Mouse (Mus musculus): ENCODE data around the gene Gm5269.

Gene Gm5269

DNA sequence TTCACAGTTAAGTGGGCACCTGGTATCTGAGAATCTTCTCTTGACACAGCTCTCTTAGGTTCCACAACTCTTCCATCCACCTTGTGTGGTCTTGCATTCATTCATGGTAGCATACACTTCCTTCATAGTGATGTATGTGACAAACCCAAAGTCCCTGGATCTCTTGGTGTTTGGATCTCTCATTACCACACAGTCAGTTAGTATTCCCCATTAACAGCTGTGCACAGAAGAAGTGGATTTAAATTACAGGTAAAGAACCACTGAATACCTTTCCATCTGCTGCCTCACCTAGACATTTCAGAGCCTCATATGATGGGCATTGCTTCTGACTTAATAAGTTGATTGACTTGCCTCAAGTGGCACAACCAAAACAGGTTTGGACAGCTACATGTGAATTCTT, at the start of gene Gm5269:
TSS of gene Gm5269 (minus strand) at position 101 of the 400 bp plus-strand sequence.
- DNase-seq (ENCODE audit: extremely low read depth, insufficient read length, low spot score), result no peak

- no peak for DNase-seq (ENCODE audit: extremely low read depth, insufficient read length, low spot score)
Observed at GRCm38 (mm10) chr1:45931127-45931526, 41.1 kb upstream of the Gm5269 start.

DNA sequence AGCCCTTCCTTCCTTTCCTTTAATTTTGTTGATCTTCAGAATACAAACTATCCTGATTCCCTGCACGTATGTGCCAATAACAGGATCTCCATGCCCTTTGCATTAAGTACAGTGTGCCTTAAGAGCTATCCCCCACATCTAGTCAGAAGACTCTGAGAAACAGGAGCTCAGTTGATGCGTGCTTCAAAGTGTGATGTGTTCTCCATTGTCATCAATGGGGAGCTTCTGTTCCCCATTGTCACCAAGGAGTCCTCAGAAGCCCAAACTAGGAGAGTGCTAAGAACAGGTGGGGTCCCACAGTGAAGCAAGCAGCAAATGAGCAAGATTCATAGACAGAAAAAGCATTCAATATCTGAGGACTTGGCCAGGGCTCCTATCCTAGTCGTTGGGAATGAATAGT, 36.8 kb upstream of the Gm5269 start:
- DNase-seq (ENCODE audit: extremely low read depth, insufficient read length, low spot score), result no peak

GRCm38 (mm10) chr1:45926393-45926763, 36.3 kb upstream of the Gm5269 start, which contains the start of gene Slc40a1:
TSS of gene Slc40a1 (minus strand) at chr1:45926523.
- no peak for DNase-seq (ENCODE audit: extremely low read depth, insufficient read length, low spot score)

DNA sequence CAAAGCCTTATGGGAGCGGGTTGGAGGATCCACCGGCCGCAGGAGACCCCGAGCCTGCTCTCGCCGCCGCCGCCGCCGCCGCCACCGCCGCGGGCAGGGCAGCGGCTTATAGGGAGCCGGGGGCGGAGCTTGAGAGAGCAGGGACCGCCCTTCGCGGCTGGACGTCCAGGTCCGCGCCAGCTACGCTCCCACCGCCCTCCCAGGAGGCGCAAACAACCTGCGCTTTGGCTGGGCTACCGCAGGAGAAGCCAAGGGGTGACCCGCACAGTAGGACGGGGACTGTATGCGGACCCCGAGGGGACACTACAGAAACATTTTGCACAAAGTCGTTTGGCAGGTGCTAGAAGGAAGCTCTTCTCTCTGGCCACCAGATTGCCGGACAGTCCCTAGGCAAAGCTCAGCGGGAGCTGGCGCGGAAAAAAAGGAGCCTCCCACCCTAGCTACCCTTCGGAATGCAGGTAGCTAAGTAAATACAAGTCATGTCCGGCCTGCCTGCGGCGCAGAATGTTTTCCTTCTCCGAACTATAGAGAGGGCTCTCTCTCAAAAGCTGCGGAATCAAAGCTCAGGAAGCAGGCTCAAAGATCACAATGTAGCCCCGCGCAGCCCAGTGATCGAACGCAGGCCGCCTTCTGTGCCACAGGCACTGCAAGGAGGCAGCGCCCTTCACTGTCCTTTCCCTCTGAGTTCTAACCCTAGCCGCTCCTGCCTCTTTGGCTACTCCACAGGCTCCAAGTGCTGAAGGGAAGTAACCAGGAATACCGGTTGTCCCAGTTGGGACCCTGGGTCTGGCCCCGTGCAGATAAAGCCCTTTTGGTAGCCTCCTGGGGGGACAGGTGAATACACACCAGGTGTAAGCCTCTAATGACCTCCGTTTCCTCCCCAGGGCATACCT, 35.7 kb upstream of the Gm5269 start:
- peak; percentile 27 for DNase-seq (ENCODE audit: extremely low read depth, insufficient read length, low spot score)

- no peak for DNase-seq (ENCODE audit: extremely low read depth, insufficient read length, low spot score)
Observed at GRCm38 (mm10) chr1:45925131-45925499, 35.0 kb upstream of the Gm5269 start.

- DNase-seq (ENCODE audit: extremely low read depth, insufficient read length, low spot score), result no peak
Observed at GRCm38 (mm10) chr1:45924516-45924915, 34.4 kb upstream of the Gm5269 start.

- no peak for DNase-seq (ENCODE audit: extremely low read depth, insufficient read length, low spot score)
Observed at GRCm38 (mm10) chr1:45923306-45923705, 33.2 kb upstream of the Gm5269 start.

DNA sequence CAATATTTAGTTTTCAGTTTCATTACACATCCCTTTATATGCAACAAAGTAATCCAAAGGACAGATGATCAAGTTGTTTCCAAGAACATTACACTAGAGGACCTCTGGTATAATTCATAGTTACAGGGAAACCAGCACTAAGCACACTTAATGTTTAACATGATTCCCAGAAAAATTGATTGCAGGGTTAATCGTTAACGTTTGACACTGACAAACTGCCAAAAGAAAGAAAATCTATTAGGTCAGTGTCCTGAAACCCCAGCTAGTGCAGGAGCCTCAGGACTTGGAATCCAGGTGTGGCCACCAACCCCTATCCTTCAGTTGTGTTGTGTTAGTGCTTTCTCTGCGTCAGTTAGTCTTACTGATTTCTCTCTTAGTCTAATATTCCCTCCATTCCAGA, 30.6 kb upstream of the Gm5269 start:
- DNase-seq (ENCODE audit: extremely low read depth, insufficient read length, low spot score), result no peak

GRCm38 (mm10) chr1:45919752-45920151, 29.7 kb upstream of the Gm5269 start:
- DNase-seq (ENCODE audit: extremely low read depth, insufficient read length, low spot score), result no peak

DNA sequence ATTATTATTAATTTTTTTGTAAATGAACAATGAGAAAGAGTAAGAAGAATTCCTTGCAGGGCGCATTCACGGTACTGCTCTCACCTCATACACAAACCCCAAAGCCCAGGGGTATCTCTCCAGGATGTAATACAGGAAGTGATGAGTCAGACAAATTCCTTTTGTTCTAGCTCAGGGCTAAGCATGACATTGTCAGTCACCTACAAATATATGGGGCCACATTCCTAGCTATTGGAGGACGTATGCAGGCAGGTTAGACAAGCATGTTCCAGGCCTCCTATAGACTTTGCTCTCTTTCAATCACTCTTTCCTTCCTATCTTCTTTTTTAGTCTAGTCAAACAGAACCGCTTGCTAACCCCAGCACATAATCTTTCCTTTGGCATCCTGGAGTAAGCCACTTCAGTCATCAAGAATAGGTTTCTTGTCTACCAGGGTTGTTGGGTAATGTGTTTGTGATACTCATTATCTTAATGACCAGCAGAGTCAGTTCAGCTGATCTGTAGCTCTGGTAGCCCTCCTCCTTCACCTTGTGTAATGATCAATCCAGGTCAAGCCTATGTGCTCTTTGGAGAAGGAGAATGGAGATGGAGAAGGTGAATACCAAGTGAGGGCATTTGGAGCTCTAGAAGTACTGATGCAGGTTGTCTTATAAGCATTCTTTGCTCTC, 27.2 kb upstream of the Gm5269 start:
- no peak for DNase-seq (ENCODE audit: extremely low read depth, insufficient read length, low spot score)

- no peak for DNase-seq (ENCODE audit: extremely low read depth, insufficient read length, low spot score)
Observed at GRCm38 (mm10) chr1:45916174-45916573, 26.1 kb upstream of the Gm5269 start.

DNA sequence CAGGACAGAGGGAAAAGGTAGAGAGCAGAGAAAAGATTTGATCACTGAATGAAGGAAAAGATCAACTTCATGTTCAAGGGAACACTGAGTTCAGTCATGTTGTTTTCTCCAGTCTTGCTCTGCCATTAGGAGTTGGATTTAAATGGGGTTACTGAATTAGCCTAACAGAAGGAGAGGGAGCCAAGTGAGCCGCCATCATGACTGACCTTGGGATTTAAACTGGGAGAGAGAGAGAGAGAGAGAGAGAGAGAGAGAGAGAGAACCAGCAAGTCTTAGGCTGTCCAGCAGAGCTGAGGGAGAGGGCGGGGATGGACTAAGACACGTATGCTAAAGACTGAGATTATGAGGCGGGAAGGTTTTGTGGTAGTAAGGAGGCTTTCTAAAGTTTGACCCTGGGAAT, 24.2 kb upstream of the Gm5269 start:
- DNase-seq (ENCODE audit: extremely low read depth, insufficient read length, low spot score), result no peak

DNA sequence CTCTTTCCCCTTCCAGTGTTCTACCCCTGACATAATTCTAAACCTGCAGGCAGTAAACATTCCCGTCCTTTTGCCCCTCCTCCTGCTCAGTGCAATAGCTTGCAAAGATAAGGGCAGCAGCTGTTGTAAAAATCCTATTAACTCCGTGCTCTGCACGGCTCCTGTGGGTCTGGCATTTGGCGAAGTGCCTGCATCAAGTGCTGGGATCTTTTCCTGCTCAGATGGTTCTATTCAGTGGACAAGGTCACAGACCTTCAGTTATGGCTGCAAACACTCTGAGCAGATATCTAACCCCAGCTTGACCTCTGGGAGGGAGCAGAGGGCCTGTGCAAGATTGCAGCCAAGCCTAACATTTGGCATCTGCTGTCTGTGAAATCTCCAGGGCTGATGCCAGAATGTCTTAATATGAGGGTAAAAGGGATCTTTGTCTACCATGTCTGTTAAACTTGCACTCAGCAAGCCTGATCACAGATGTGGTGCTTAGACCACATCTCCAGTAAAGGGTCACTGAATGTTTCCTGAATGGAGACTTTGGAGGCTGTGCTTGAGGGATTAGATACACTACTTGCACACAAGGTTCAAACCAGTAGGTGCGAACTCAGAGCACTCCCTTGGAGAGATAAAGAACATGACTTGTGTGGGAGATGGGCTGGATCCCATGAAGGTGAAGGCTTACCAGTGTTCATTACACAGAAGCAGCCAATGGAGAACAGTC, 15.2 kb upstream of the Gm5269 start:
- no peak for DNase-seq (ENCODE audit: extremely low read depth, insufficient read length, low spot score)

- DNase-seq (ENCODE audit: extremely low read depth, insufficient read length, low spot score), result no peak
Observed at GRCm38 (mm10) chr1:45904161-45904560, 14.1 kb upstream of the Gm5269 start.

GRCm38 (mm10) chr1:45898044-45898443, 8.0 kb upstream of the Gm5269 start:
- no peak for DNase-seq (ENCODE audit: extremely low read depth, insufficient read length, low spot score)

DNA sequence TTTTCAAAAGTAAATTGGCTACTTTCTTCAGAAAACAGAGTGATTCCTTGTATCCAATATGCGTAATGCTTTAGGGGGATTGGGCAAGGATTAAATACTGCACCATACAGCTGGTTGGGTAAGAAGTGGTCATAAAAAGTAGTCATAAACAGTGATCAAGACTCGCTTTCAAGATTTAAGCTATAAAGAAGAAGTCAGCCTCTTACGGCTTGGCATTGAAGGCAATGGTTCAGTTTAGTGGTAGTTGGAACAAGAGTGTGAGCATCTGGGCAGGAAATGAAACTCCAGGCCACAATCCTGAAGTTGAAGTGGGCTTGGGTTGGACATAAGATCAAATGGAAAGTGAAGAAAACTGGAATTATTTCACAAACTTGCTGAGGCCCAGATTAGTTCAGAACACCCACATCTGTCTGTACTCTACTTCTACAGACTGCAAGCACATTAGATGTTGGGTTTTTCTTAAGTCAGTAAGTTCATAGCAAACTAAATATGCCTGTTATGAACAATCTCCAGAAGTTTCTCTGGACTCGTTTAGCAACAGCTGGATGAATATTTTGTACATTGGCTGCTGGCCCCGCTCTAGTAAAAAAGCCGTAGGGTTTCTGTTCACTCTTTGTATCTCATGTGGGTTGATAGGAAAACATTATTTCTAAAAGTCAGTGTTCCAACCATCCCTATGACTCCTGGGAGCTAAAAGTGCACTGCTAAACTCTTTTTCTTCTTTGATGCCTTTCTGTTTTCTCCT, 4.3 kb upstream of the Gm5269 start:
- DNase-seq (ENCODE audit: extremely low read depth, insufficient read length, low spot score), result no peak

- DNase-seq (ENCODE audit: extremely low read depth, insufficient read length, low spot score), result no peak
Observed at GRCm38 (mm10) chr1:45891986-45892385, 1.9 kb upstream of the Gm5269 start.

GRCm38 (mm10) chr1:45886800-45887199, 3.3 kb downstream of the Gm5269 start:
- no peak for DNase-seq (ENCODE audit: extremely low read depth, insufficient read length, low spot score)

- DNase-seq (ENCODE audit: extremely low read depth, insufficient read length, low spot score), result no peak
Observed at GRCm38 (mm10) chr1:45883378-45883777, 6.7 kb downstream of the Gm5269 start.

DNA sequence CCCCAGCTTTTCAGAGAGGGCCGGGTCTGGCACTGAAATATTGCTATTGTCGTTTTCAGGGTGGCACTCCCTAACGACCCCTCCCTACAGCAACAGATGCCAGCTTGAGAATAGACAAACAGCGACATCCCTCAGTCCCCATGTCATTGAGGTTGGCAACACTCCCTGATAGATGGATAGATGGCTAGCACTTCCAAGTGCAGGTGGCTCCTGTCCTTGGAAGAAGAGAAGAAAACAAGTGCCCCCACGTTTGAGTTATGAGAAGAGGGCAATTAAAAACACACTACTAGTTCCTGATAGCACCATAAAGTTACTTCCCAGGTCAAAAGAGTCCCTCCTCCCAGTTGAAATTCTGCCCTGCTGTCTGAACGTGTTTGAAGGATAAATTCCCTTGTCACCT, 8.0 kb downstream of the Gm5269 start:
- DNase-seq (ENCODE audit: extremely low read depth, insufficient read length, low spot score), result no peak

Measured in 3134 (cell line).